Mouse (Mus musculus): ENCODE data around the gene Olfr211. TPM values are rescaled to one million over a fixed set of nuclear protein-coding genes. Genes with fewer than 3 reads are reported as not detected.

Gene Olfr211
- not detected in 2 replicates for polyA plus RNA-seq (2014; fragmentation: Nextera tagmentation; extraction: Ambion mirVana)

GRCm38 (mm10) chr6:116488791-116489190, at the start of gene Olfr211:
Gene Olfr211, plus strand, starts transcription at chr6:116489091.
- Histone ChIP-seq H3K4me2 (replicated peaks; ENCODE audit: low read depth, low read length) (no peak within 1 kb of the TSS), H3K27ac (ENCODE audit: low read length) (no peak within 1 kb of the TSS), H3K9me3 (ENCODE audit: control insufficient read depth, low read depth, low read length) (no peaks in the 10 kb centered on the region), H3K27me3 (ENCODE audit: control insufficient read depth, insufficient read depth, low read length) (no peaks in the 10 kb centered on the region), H3K36me3 (ENCODE audit: control insufficient read depth, insufficient read depth, low read length) (no peaks in the 10 kb centered on the region), H3K4me1 (ENCODE audit: control insufficient read depth, insufficient read depth, low read length) (no peaks in the 10 kb centered on the region), H3K4me3 (ENCODE audit: low read depth, low read length) (no peak within 1 kb of the TSS), H3K9ac (replicated peaks; ENCODE audit: low read depth, low read length) (no peak within 1 kb of the TSS)
- WGBS = 72% methylated on average over 4 of the region's 4 CpGs
- ATAC-seq (ENCODE audit: insufficient number of reproducible peaks, insufficient read depth, low FRiP score, low read depth) = no peak

DNA sequence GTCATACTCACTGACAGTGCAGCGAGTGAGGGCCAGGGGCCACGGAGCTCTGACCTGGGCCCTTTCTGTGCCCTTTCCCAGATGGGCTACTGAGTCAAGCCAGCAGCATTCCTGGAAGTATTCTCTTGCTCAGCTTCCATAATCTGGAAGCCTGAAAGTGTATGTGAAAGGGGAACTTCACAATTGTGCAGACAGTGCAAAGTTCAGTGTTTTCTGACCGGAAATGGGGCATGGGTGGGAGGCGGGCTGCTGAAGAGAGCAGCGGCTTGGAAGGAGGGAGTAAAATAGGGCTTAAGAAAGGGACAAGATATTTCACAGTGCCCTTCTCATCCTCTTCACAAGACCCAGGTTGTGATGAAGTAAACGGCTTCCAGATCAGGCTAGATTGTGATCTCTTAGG, 49.4 kb upstream of the Olfr211 start:
- WGBS = 81% methylated on average over 6 of the region's 6 CpGs
- Histone ChIP-seq H3K4me2 (replicated peaks; ENCODE audit: low read depth, low read length) (no peak overlapping the region), H3K27me3 (ENCODE audit: control insufficient read depth, insufficient read depth, low read length) (no peaks in the 10 kb centered on the region), H3K9ac (replicated peaks; ENCODE audit: low read depth, low read length) (no peak overlapping the region), H3K9me3 (ENCODE audit: control insufficient read depth, low read depth, low read length) (no peaks in the 10 kb centered on the region), H3K27ac (ENCODE audit: low read length) (no peak overlapping the region), H3K4me1 (ENCODE audit: control insufficient read depth, insufficient read depth, low read length) (no peaks in the 10 kb centered on the region), H3K36me3 (ENCODE audit: control insufficient read depth, insufficient read depth, low read length) (no peaks in the 10 kb centered on the region), H3K4me3 (ENCODE audit: low read depth, low read length) (no peak overlapping the region)
- ATAC-seq (ENCODE audit: insufficient number of reproducible peaks, insufficient read depth, low FRiP score, low read depth) = no peak

- Histone ChIP-seq H3K27me3 (ENCODE audit: control insufficient read depth, insufficient read depth, low read length) (no peaks in the 10 kb centered on the region), H3K4me1 (ENCODE audit: control insufficient read depth, insufficient read depth, low read length) (no peaks in the 10 kb centered on the region), H3K9ac (replicated peaks; ENCODE audit: low read depth, low read length) (no peak overlapping the region), H3K36me3 (ENCODE audit: control insufficient read depth, insufficient read depth, low read length) (no peaks in the 10 kb centered on the region), H3K27ac (ENCODE audit: low read length) (no peak overlapping the region), H3K4me2 (replicated peaks; ENCODE audit: low read depth, low read length) (no peak overlapping the region), H3K4me3 (ENCODE audit: low read depth, low read length) (no peak overlapping the region), H3K9me3 (ENCODE audit: control insufficient read depth, low read depth, low read length) (no peaks in the 10 kb centered on the region)
- no peak for ATAC-seq (ENCODE audit: insufficient number of reproducible peaks, insufficient read depth, low FRiP score, low read depth)
- WGBS = 72% methylated on average over 4 of the region's 4 CpGs
Measured at GRCm38 (mm10) chr6:116440447-116440846, 48.4 kb upstream of the Olfr211 start.

DNA sequence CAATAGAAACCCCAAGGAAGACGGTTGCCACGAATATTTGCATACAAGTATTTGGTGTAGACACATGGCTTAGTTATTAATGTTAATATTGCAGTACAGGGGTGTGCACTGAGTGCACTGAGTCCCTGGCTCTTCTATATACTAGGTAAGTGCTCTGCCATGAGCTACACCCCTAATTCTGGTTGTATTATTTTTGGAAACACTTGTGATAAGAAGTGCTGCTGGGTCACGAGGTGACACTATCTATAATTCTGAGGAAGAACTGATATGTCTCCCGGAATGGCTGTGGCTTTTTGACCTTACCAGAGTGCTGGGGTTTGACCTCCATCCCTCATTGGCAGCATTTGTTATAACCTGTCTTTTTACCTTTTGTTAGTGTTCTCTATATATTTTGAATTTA, 48.0 kb upstream of the Olfr211 start:
- Histone ChIP-seq H3K27me3 (ENCODE audit: control insufficient read depth, insufficient read depth, low read length) (no peaks in the 10 kb centered on the region), H3K9me3 (ENCODE audit: control insufficient read depth, low read depth, low read length) (no peaks in the 10 kb centered on the region), H3K4me2 (replicated peaks; ENCODE audit: low read depth, low read length) (no peak overlapping the region), H3K27ac (ENCODE audit: low read length) (no peak overlapping the region), H3K4me3 (ENCODE audit: low read depth, low read length) (no peak overlapping the region), H3K9ac (replicated peaks; ENCODE audit: low read depth, low read length) (no peak overlapping the region), H3K36me3 (ENCODE audit: control insufficient read depth, insufficient read depth, low read length) (no peaks in the 10 kb centered on the region), H3K4me1 (ENCODE audit: control insufficient read depth, insufficient read depth, low read length) (no peaks in the 10 kb centered on the region)
- 60% methylated on average over 4 of the region's 4 CpGs for WGBS
- ATAC-seq (ENCODE audit: insufficient number of reproducible peaks, insufficient read depth, low FRiP score, low read depth) = no peak

DNA sequence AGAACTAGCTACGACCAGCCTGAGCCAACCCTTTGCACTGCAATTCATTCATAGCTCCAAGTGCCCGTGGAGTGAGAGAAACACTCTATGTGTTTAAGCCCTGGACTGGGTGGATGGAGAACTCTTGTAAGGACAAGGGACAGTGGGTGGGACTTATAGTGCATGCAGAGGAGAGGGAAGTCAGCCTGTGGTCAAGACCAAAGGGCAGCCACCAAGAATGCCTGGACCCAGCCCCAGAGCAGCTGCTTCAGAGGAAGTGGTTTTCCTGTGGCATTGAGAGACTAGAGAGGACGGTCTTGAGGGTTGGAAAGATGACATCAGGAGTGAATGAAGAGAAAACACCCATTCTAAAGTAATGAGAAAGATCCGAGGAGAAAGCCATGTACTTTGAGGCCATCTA, 33.1 kb upstream of the Olfr211 start:
- H3K27ac ChIP-seq (ENCODE audit: low read length) = no peak overlapping the region
- H3K27me3 ChIP-seq (ENCODE audit: control insufficient read depth, insufficient read depth, low read length) = peaks cover 5% of the 10 kb centered on the region; the same call in 1 of the 2 replicates
- no peaks in the 10 kb centered on the region for H3K36me3 ChIP-seq (ENCODE audit: control insufficient read depth, insufficient read depth, low read length)
- no peaks in the 10 kb centered on the region for H3K4me1 ChIP-seq (ENCODE audit: control insufficient read depth, insufficient read depth, low read length)
- 73% methylated on average over 4 of the region's 4 CpGs for WGBS
- ATAC-seq (ENCODE audit: insufficient number of reproducible peaks, insufficient read depth, low FRiP score, low read depth) = no peak
- no peak overlapping the region for H3K4me3 ChIP-seq (ENCODE audit: low read depth, low read length)
- H3K9me3 ChIP-seq (ENCODE audit: control insufficient read depth, low read depth, low read length) = no peaks in the 10 kb centered on the region
- H3K4me2 ChIP-seq (replicated peaks; ENCODE audit: low read depth, low read length) = no peak overlapping the region
- H3K9ac ChIP-seq (replicated peaks; ENCODE audit: low read depth, low read length) = no peak overlapping the region

DNA sequence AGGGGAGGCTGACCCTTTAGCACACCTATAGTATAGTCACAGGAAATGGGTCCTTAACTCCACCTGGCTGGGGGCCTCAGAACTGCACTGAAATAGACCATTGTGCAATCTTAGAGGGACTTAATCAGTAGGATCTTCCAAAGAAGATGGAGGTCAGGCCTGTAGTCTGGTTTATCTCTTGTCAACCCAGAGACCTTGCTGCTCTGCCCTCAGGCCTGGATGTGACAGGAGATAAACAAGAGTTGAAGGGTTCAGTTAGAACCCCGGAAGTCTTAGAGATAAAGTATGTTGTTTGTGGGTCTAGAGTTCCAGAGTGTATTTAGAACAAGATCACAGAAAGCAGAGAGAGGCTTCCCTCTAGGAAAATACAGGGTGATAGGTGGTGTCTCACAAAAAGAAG, 32.4 kb upstream of the Olfr211 start:
- H3K27me3 ChIP-seq (ENCODE audit: control insufficient read depth, insufficient read depth, low read length) = peaks cover 9% of the 10 kb centered on the region; the same call in 1 of the 2 replicates
- no peaks in the 10 kb centered on the region for H3K36me3 ChIP-seq (ENCODE audit: control insufficient read depth, insufficient read depth, low read length)
- no peak overlapping the region for H3K4me2 ChIP-seq (replicated peaks; ENCODE audit: low read depth, low read length)
- H3K27ac ChIP-seq (ENCODE audit: low read length) = no peak overlapping the region
- no peak for ATAC-seq (ENCODE audit: insufficient number of reproducible peaks, insufficient read depth, low FRiP score, low read depth)
- no peaks in the 10 kb centered on the region for H3K4me1 ChIP-seq (ENCODE audit: control insufficient read depth, insufficient read depth, low read length)
- no peak overlapping the region for H3K4me3 ChIP-seq (ENCODE audit: low read depth, low read length)
- no peaks in the 10 kb centered on the region for H3K9me3 ChIP-seq (ENCODE audit: control insufficient read depth, low read depth, low read length)
- no peak overlapping the region for H3K9ac ChIP-seq (replicated peaks; ENCODE audit: low read depth, low read length)
- WGBS = 43% methylated on average over 1 of the region's 1 CpGs

- no peaks in the 10 kb centered on the region for H3K36me3 ChIP-seq (ENCODE audit: control insufficient read depth, insufficient read depth, low read length)
- no peak overlapping the region for H3K4me3 ChIP-seq (ENCODE audit: low read depth, low read length)
- H3K4me2 ChIP-seq (replicated peaks; ENCODE audit: low read depth, low read length) = no peak overlapping the region
- WGBS = 76% methylated on average over 4 of the region's 4 CpGs
- no peak overlapping the region for H3K9ac ChIP-seq (replicated peaks; ENCODE audit: low read depth, low read length)
- no peaks in the 10 kb centered on the region for H3K4me1 ChIP-seq (ENCODE audit: control insufficient read depth, insufficient read depth, low read length)
- no peak overlapping the region for H3K27ac ChIP-seq (ENCODE audit: low read length)
- H3K9me3 ChIP-seq (ENCODE audit: control insufficient read depth, low read depth, low read length) = no peaks in the 10 kb centered on the region
- H3K27me3 ChIP-seq (ENCODE audit: control insufficient read depth, insufficient read depth, low read length) = peaks cover 9% of the 10 kb centered on the region; the same call in 1 of the 2 replicates
- ATAC-seq (ENCODE audit: insufficient number of reproducible peaks, insufficient read depth, low FRiP score, low read depth) = no peak
Measured at GRCm38 (mm10) chr6:116458728-116459127, 30.2 kb upstream of the Olfr211 start.

GRCm38 (mm10) chr6:116459232-116459631, 29.7 kb upstream of the Olfr211 start:
- H3K4me1 ChIP-seq (ENCODE audit: control insufficient read depth, insufficient read depth, low read length) = no peaks in the 10 kb centered on the region
- H3K36me3 ChIP-seq (ENCODE audit: control insufficient read depth, insufficient read depth, low read length) = no peaks in the 10 kb centered on the region
- H3K9me3 ChIP-seq (ENCODE audit: control insufficient read depth, low read depth, low read length) = no peaks in the 10 kb centered on the region
- H3K27me3 ChIP-seq (ENCODE audit: control insufficient read depth, insufficient read depth, low read length) = peaks cover 9% of the 10 kb centered on the region; the same call in 1 of the 2 replicates
- H3K27ac ChIP-seq (ENCODE audit: low read length) = no peak overlapping the region
- no peak overlapping the region for H3K4me3 ChIP-seq (ENCODE audit: low read depth, low read length)
- WGBS = 60% methylated on average over 2 of the region's 2 CpGs
- ATAC-seq (ENCODE audit: insufficient number of reproducible peaks, insufficient read depth, low FRiP score, low read depth) = no peak
- H3K4me2 ChIP-seq (replicated peaks; ENCODE audit: low read depth, low read length) = no peak overlapping the region
- no peak overlapping the region for H3K9ac ChIP-seq (replicated peaks; ENCODE audit: low read depth, low read length)
